Mouse (Mus musculus) kidney, postnatal 25 days (tissue): ENCODE data around the gene Fam129a.
A peak's percentile ranks its signal among the peaks of the same experiment; 100 is the strongest.

Experiments used
- DNase-seq, 2 experiments: peaks; one replicate each; pipeline ENCODE4 v3.0.0; 2021; ENCODE audit warnings: mixed read lengths in 2 of 2

Gene Fam129a

GRCm38 (mm10) chr1:151570981-151571837 is at the start of gene Fam129a:
Gene Fam129a, plus strand, starts transcription at chr1:151571186.
- DNase-seq = peak; percentile 43 to 65

- DNase-seq = no peak
Observed at GRCm38 (mm10) chr1:151526701-151527100, 44.3 kb upstream of the Fam129a start.

- no peak for DNase-seq
Observed at GRCm38 (mm10) chr1:151543796-151544477, 27.0 kb upstream of the Fam129a start.

- DNase-seq = no peak
Observed at GRCm38 (mm10) chr1:151544581-151544980, 26.4 kb upstream of the Fam129a start.

GRCm38 (mm10) chr1:151545571-151545970 is 25.4 kb upstream of the Fam129a start:
- no peak for DNase-seq

GRCm38 (mm10) chr1:151548896-151549610 is 21.9 kb upstream of the Fam129a start:
- DNase-seq = peak; percentile 31 to 58

GRCm38 (mm10) chr1:151549794-151550193 is 21.2 kb upstream of the Fam129a start:
- DNase-seq = no peak

- no peak for DNase-seq
Observed at GRCm38 (mm10) chr1:151550587-151551479, 20.2 kb upstream of the Fam129a start.

- no peak for DNase-seq
Observed at GRCm38 (mm10) chr1:151560536-151560935, 10.4 kb upstream of the Fam129a start.

GRCm38 (mm10) chr1:151563401-151563800 is 7.6 kb upstream of the Fam129a start:
- DNase-seq = no peak

GRCm38 (mm10) chr1:151563893-151564292 is 7.1 kb upstream of the Fam129a start:
- DNase-seq = no peak

GRCm38 (mm10) chr1:151564377-151564776 is 6.6 kb upstream of the Fam129a start:
- peak; percentile 85 to 89 for DNase-seq

- DNase-seq = no peak
Observed at GRCm38 (mm10) chr1:151568682-151569081, 2.3 kb upstream of the Fam129a start.

- DNase-seq = no peak
Observed at GRCm38 (mm10) chr1:151571838-151572578, 1.0 kb downstream of the Fam129a start.

GRCm38 (mm10) chr1:151572601-151573320 is 1.8 kb downstream of the Fam129a start:
- no peak for DNase-seq

- no peak for DNase-seq
Observed at GRCm38 (mm10) chr1:151580200-151580982, 9.4 kb downstream of the Fam129a start.

GRCm38 (mm10) chr1:151581454-151581853 is 10.5 kb downstream of the Fam129a start:
- DNase-seq = no peak

- DNase-seq = no peak
Observed at GRCm38 (mm10) chr1:151581977-151582376, 11.0 kb downstream of the Fam129a start.

- no peak for DNase-seq
Observed at GRCm38 (mm10) chr1:151583457-151584181, 12.6 kb downstream of the Fam129a start.

- DNase-seq = no peak
Observed at GRCm38 (mm10) chr1:151584182-151584471, 13.1 kb downstream of the Fam129a start.
